ENCODE assay signal across 14 mouse cellular contexts in the genomic region with DNA sequence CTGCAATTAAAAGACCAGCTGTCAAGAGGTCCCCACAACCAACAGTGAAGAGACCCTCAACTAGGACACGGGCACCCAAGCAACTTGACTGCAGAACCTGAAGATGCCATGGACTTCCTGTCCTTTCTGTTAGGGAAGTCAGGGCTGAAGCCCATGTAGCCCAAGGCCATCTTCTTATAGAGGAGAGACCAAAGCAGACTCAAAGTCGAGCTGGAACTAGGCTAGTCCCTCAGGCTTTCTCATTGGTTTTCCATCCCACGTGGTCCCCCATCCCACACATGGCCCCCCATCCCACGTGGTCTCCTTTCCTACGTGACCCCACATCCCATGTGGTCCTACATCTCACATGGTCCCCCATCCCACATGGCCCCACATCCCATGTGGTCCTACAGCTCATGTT.
DNase-seq lines count a peak whose midpoint lies in the region; ATAC-seq and TF ChIP-seq lines count a peak whose summit lies in the region.
"Had no signal": no experiment of that assay in that cellular context is flagged by ENCODE, and none has a peak within 500 bp of the region (broad histone marks: within the 10 kb centered on the region; RNA-seq: fewer than 3 reads in every experiment).

No protein-coding gene starts in this region.

- H3K36me3 ChIP-seq in forebrain, embryonic 10.5 days (replicated peaks), result no peaks in the 10 kb centered on the region
- no peaks in the 10 kb centered on the region for H3K36me3 ChIP-seq in forebrain, embryonic 14.5 days (ENCODE audit: control insufficient read depth, insufficient read depth, low read length)
- H3K36me3 ChIP-seq in intestine, embryonic 15.5 days, result no peaks in the 10 kb centered on the region
- no peaks in the 10 kb centered on the region; the same call in 1 of the 2 replicates for H3K36me3 ChIP-seq in intestine, embryonic 16.5 days (ENCODE audit: control insufficient read depth, insufficient read depth, low read length)
- no peaks in the 10 kb centered on the region for H3K36me3 ChIP-seq in lung, embryonic 15.5 days
- H3K36me3 ChIP-seq in lung, postnatal 0 days (ENCODE audit: insufficient read depth, low read length), result no peaks in the 10 kb centered on the region
- no peaks in the 10 kb centered on the region for H3K36me3 ChIP-seq in limb, embryonic 15.5 days
- H3K36me3 ChIP-seq: hindbrain, embryonic 15.5 days; liver, embryonic 13.5 days; midbrain, embryonic 13.5 days; neural tube, embryonic 13.5 days had no signal

- no peak for DNase-seq in forebrain, embryonic 10.5 days (ENCODE audit: extremely low spot score, low spot score)
- DNase-seq in forebrain, embryonic 14.5 days (ENCODE audit: low spot score), result no peak
- no peak for DNase-seq in lung, postnatal 0 days (ENCODE audit: low spot score)
- DNase-seq in urinary bladder, postnatal 4 days (ENCODE audit: low spot score in 2 of 2), result no peak
- DNase-seq: forebrain, postnatal 0 days; liver, embryonic 13.5 days had no signal

- ATAC-seq in forebrain, embryonic 14.5 days, result no peak
- ATAC-seq in intestine, embryonic 15.5 days, result 0 out of 2 replicates have a peak, but pooled peaks have one; percentile 13
- no peak for ATAC-seq in intestine, embryonic 16.5 days
- no peak for ATAC-seq in lung, embryonic 15.5 days (ENCODE audit: borderline replicate concordance, extremely low read depth, low FRiP score, low TSS enrichment)
- no peak for ATAC-seq in lung, postnatal 0 days
- no peak for ATAC-seq in limb, embryonic 15.5 days (ENCODE audit: insufficient number of reproducible peaks, low FRiP score, low TSS enrichment, low read depth)
- ATAC-seq: Patski had no signal

- WGBS in forebrain, embryonic 10.5 days, result 92% methylated on average over 5 of the region's 5 CpGs
- 92% methylated on average over 5 of the region's 5 CpGs for WGBS in forebrain, embryonic 14.5 days
- 92% methylated on average over 5 of the region's 5 CpGs for WGBS in intestine, embryonic 15.5 days
- WGBS in intestine, embryonic 16.5 days, result 90% methylated on average over 5 of the region's 5 CpGs
- 88% methylated on average over 5 of the region's 5 CpGs for WGBS in lung, embryonic 15.5 days
- 89% methylated on average over 5 of the region's 5 CpGs for WGBS in lung, postnatal 0 days
- WGBS in limb, embryonic 15.5 days, result 71% methylated on average over 5 of the region's 5 CpGs

- no peak for TF ChIP-seq EP300 in lung, postnatal 0 days (IDR thresholded peaks at IDR 0.05)

- no peak overlapping the region for H3K4me2 ChIP-seq in forebrain, embryonic 14.5 days (ENCODE audit: low read length)
- no peak overlapping the region for H3K4me2 ChIP-seq in intestine, embryonic 15.5 days (replicated peaks)
- H3K4me2 ChIP-seq in intestine, embryonic 16.5 days (ENCODE audit: low read depth, low read length), result no peak overlapping the region
- H3K4me2 ChIP-seq in lung, embryonic 15.5 days, result no peak overlapping the region
- H3K4me2 ChIP-seq in lung, postnatal 0 days (replicated peaks; ENCODE audit: low read depth, low read length), result no peak overlapping the region
- H3K4me2 ChIP-seq in limb, embryonic 15.5 days, result no peak overlapping the region
- H3K4me2 ChIP-seq: hindbrain, embryonic 15.5 days; midbrain, embryonic 13.5 days; neural tube, embryonic 13.5 days had no signal

- H3K4me1 ChIP-seq in forebrain, embryonic 10.5 days, result peaks cover 31% of the 10 kb centered on the region
- 0 out of 2 replicates have a peak, but pooled peaks cover 3% of the 10 kb centered on the region for H3K4me1 ChIP-seq in forebrain, embryonic 14.5 days (ENCODE audit: control insufficient read depth, insufficient read depth, low read length)
- peaks cover 14% of the 10 kb centered on the region for H3K4me1 ChIP-seq in intestine, embryonic 15.5 days (replicated peaks)
- peaks cover 18% of the 10 kb centered on the region for H3K4me1 ChIP-seq in intestine, embryonic 16.5 days (ENCODE audit: control insufficient read depth, insufficient read depth, low read length)
- peaks cover 39% of the 10 kb centered on the region for H3K4me1 ChIP-seq in lung, embryonic 15.5 days
- 0 out of 2 replicates have a peak, but pooled peaks cover 2% of the 10 kb centered on the region for H3K4me1 ChIP-seq in lung, postnatal 0 days (ENCODE audit: insufficient read depth, low read depth, low read length)
- H3K4me1 ChIP-seq in limb, embryonic 15.5 days, result peaks cover 42% of the 10 kb centered on the region
- H3K4me1 ChIP-seq: hindbrain, embryonic 15.5 days had no signal

- no peaks in the 10 kb centered on the region; the same call in 1 of the 2 replicates for H3K9me3 ChIP-seq in forebrain, embryonic 10.5 days
- no peaks in the 10 kb centered on the region for H3K9me3 ChIP-seq in forebrain, embryonic 14.5 days (replicated peaks; ENCODE audit: control insufficient read depth, low read length)
- no peaks in the 10 kb centered on the region for H3K9me3 ChIP-seq in intestine, embryonic 15.5 days
- H3K9me3 ChIP-seq in intestine, embryonic 16.5 days (ENCODE audit: control insufficient read depth, low read length), result no peaks in the 10 kb centered on the region
- no peaks in the 10 kb centered on the region for H3K9me3 ChIP-seq in lung, embryonic 15.5 days
- no peaks in the 10 kb centered on the region for H3K9me3 ChIP-seq in lung, postnatal 0 days (ENCODE audit: low read length)
- no peaks in the 10 kb centered on the region for H3K9me3 ChIP-seq in limb, embryonic 15.5 days
- H3K9me3 ChIP-seq: hindbrain, embryonic 15.5 days; liver, embryonic 13.5 days; midbrain, embryonic 13.5 days; neural tube, embryonic 13.5 days had no signal

- H3K27ac ChIP-seq in forebrain, embryonic 10.5 days, result peak overlapping the region; percentile 80; the same call in 1 of the 2 replicates
- H3K27ac ChIP-seq in forebrain, embryonic 14.5 days (ENCODE audit: low read depth, low read length), result no peak overlapping the region
- H3K27ac ChIP-seq in intestine, embryonic 15.5 days, result 0 out of 2 replicates have a peak overlapping the region, but pooled peaks have one; percentile 5
- H3K27ac ChIP-seq in intestine, embryonic 16.5 days (ENCODE audit: low read length), result no peak overlapping the region
- 0 out of 2 replicates have a peak overlapping the region, but pooled peaks have one; percentile 56 for H3K27ac ChIP-seq in lung, embryonic 15.5 days
- H3K27ac ChIP-seq in lung, postnatal 0 days (ENCODE audit: low read length), result no peak overlapping the region
- H3K27ac ChIP-seq in limb, embryonic 15.5 days, result 0 out of 2 replicates have a peak overlapping the region, but pooled peaks have one; percentile 3
- H3K27ac ChIP-seq: hindbrain, embryonic 15.5 days; liver, embryonic 13.5 days; midbrain, embryonic 13.5 days; neural tube, embryonic 13.5 days had no signal

- H3K27me3 ChIP-seq in forebrain, embryonic 10.5 days (ENCODE audit: poor library complexity, severe bottlenecking), result no peaks in the 10 kb centered on the region
- no peaks in the 10 kb centered on the region for H3K27me3 ChIP-seq in forebrain, embryonic 14.5 days (replicated peaks; ENCODE audit: control insufficient read depth, insufficient read depth, low read length)
- no peaks in the 10 kb centered on the region for H3K27me3 ChIP-seq in intestine, embryonic 15.5 days (replicated peaks)
- no peaks in the 10 kb centered on the region for H3K27me3 ChIP-seq in intestine, embryonic 16.5 days (replicated peaks; ENCODE audit: control insufficient read depth, insufficient read depth, low read length)
- no peaks in the 10 kb centered on the region for H3K27me3 ChIP-seq in lung, embryonic 15.5 days
- H3K27me3 ChIP-seq in lung, postnatal 0 days (replicated peaks; ENCODE audit: insufficient read depth, low read length), result no peaks in the 10 kb centered on the region
- no peaks in the 10 kb centered on the region for H3K27me3 ChIP-seq in limb, embryonic 15.5 days
- H3K27me3 ChIP-seq: hindbrain, embryonic 15.5 days; liver, embryonic 13.5 days; midbrain, embryonic 13.5 days; neural tube, embryonic 13.5 days; Patski had no signal

- no peak overlapping the region for H3K4me3 ChIP-seq in forebrain, embryonic 10.5 days
- no peak overlapping the region for H3K4me3 ChIP-seq in forebrain, embryonic 14.5 days (ENCODE audit: low read depth, low read length)
- H3K4me3 ChIP-seq in intestine, embryonic 15.5 days (replicated peaks), result no peak overlapping the region
- no peak overlapping the region for H3K4me3 ChIP-seq in intestine, embryonic 16.5 days (ENCODE audit: low read length)
- no peak overlapping the region for H3K4me3 ChIP-seq in lung, embryonic 15.5 days
- H3K4me3 ChIP-seq in lung, postnatal 0 days (ENCODE audit: low read depth, low read length), result no peak overlapping the region
- H3K4me3 ChIP-seq in limb, embryonic 15.5 days, result no peak overlapping the region
- H3K4me3 ChIP-seq: hindbrain, embryonic 15.5 days; liver, embryonic 13.5 days; midbrain, embryonic 13.5 days; neural tube, embryonic 13.5 days had no signal

- TF ChIP-seq CTCF in lung, postnatal 0 days (IDR thresholded peaks at IDR 0.05), result no peak

- H3K9ac ChIP-seq in forebrain, embryonic 14.5 days (ENCODE audit: low read length), result no peak overlapping the region
- no peak overlapping the region for H3K9ac ChIP-seq in intestine, embryonic 15.5 days
- no peak overlapping the region for H3K9ac ChIP-seq in intestine, embryonic 16.5 days (ENCODE audit: low read depth, low read length)
- H3K9ac ChIP-seq in lung, embryonic 15.5 days, result no peak overlapping the region
- H3K9ac ChIP-seq in lung, postnatal 0 days (replicated peaks; ENCODE audit: low read depth), result no peak overlapping the region
- no peak overlapping the region for H3K9ac ChIP-seq in limb, embryonic 15.5 days
- H3K9ac ChIP-seq: forebrain, postnatal 0 days; hindbrain, embryonic 15.5 days; liver, embryonic 13.5 days; midbrain, embryonic 13.5 days; neural tube, embryonic 13.5 days had no signal

Comparison
In these comparisons a context has a peak if more than half of its experiments do, and no peak if none do; other contexts are left out.
1. H3K27ac ChIP-seq: peak in forebrain, embryonic 10.5 days (single experiment), intestine, embryonic 15.5 days (single experiment), lung, embryonic 15.5 days (single experiment) and limb, embryonic 15.5 days (single experiment); none in forebrain, embryonic 14.5 days (single experiment), intestine, embryonic 16.5 days (single experiment) and lung, postnatal 0 days (single experiment).